In genomic region chr6:125984050-125984449, GRCm38 (mm10) we compare ENCODE assay signal across 17 mouse cellular contexts.
"Had no signal": no experiment of that assay in that cellular context is flagged by ENCODE, and none has a peak within 500 bp of the region (broad histone marks: within the 10 kb centered on the region; RNA-seq: fewer than 3 reads in every experiment).

No protein-coding gene starts in this region.

- H3K4me3 ChIP-seq: limb, embryonic 13.5 days; limb, embryonic 15.5 days; liver, embryonic 13.5 days; liver, embryonic 15.5 days; lung, embryonic 15.5 days; megakaryocyte, embryonic 14.5 days; midbrain, embryonic 12.5 days; midbrain, embryonic 15.5 days; neural tube, embryonic 12.5 days; stomach, embryonic 15.5 days had no signal

- H3K27me3 ChIP-seq: limb, embryonic 13.5 days; limb, embryonic 15.5 days; liver, embryonic 13.5 days; liver, embryonic 15.5 days; lung, embryonic 15.5 days; midbrain, embryonic 12.5 days; midbrain, embryonic 15.5 days; neural tube, embryonic 12.5 days; stomach, embryonic 15.5 days had no signal

- H3K4me2 ChIP-seq: limb, embryonic 13.5 days; limb, embryonic 15.5 days; liver, embryonic 13.5 days; liver, embryonic 15.5 days; lung, embryonic 15.5 days; midbrain, embryonic 12.5 days; midbrain, embryonic 15.5 days; neural tube, embryonic 12.5 days; stomach, embryonic 15.5 days had no signal

- H3K9me3 ChIP-seq: limb, embryonic 13.5 days; limb, embryonic 15.5 days; liver, embryonic 13.5 days; liver, embryonic 15.5 days; lung, embryonic 15.5 days; midbrain, embryonic 12.5 days; midbrain, embryonic 15.5 days; neural tube, embryonic 12.5 days; stomach, embryonic 15.5 days had no signal

- H3K36me3 ChIP-seq: limb, embryonic 13.5 days; limb, embryonic 15.5 days; liver, embryonic 13.5 days; liver, embryonic 15.5 days; lung, embryonic 15.5 days; midbrain, embryonic 12.5 days; midbrain, embryonic 15.5 days; neural tube, embryonic 12.5 days; stomach, embryonic 15.5 days had no signal

- ATAC-seq: liver, postnatal 0 days; midbrain, embryonic 15.5 days had no signal

- DNase-seq: liver, embryonic 13.5 days; liver, postnatal 0 days; right cerebral cortex, postnatal 14 days; thymus, adult 2 months; thymus, postnatal 25 days; thymus, postnatal 4 days had no signal

- H3K9ac ChIP-seq: limb, embryonic 13.5 days; limb, embryonic 15.5 days; liver, embryonic 13.5 days; liver, embryonic 15.5 days; liver, postnatal 0 days; lung, embryonic 15.5 days; midbrain, embryonic 12.5 days; midbrain, embryonic 15.5 days; neural tube, embryonic 12.5 days; stomach, embryonic 15.5 days had no signal

- H3K4me1 ChIP-seq: limb, embryonic 13.5 days; limb, embryonic 15.5 days; liver, embryonic 13.5 days; liver, embryonic 15.5 days; lung, embryonic 15.5 days; megakaryocyte, embryonic 14.5 days; midbrain, embryonic 12.5 days; midbrain, embryonic 15.5 days; neural tube, embryonic 12.5 days; stomach, embryonic 15.5 days had no signal

- H3K27ac ChIP-seq: limb, embryonic 13.5 days; limb, embryonic 15.5 days; liver, embryonic 13.5 days; liver, embryonic 15.5 days; lung, embryonic 15.5 days; macrophage; midbrain, embryonic 12.5 days; midbrain, embryonic 15.5 days; neural tube, embryonic 12.5 days; stomach, embryonic 15.5 days; stomach, postnatal 0 days had no signal
